Mouse (Mus musculus) kidney, adult 2 months (tissue): ENCODE data around the gene Bpifc. TPM values are rescaled to one million over a fixed set of nuclear protein-coding genes. Genes with fewer than 3 reads are reported as not detected.

ENCODE experiments used
- DNase-seq: peaks from one replicate; pipeline ENCODE4 v3.0.0; 2021
- H3K27ac ChIP-seq: fragments of 200-500 bp; 2 replicates; pipeline ENCODE4 v1.5.1; 2012; ENCODE audit warnings: low read depth, low read length, control low read depth, inconsistent platforms; ENCODE audit not compliant: insufficient read depth
- H3K27me3 ChIP-seq: fragments of 200-500 bp; replicated peaks from 2 replicates; pipeline ENCODE4 v1.6.1; 2012; ENCODE audit warnings: mild to moderate bottlenecking, moderate library complexity, low read length, inconsistent platforms; ENCODE audit not compliant: control insufficient read depth, insufficient read depth
- H3K36me3 ChIP-seq: fragments of 200-500 bp; 2 replicates; pipeline ENCODE4 v1.6.1; 2012; ENCODE audit warnings: mild to moderate bottlenecking, moderate library complexity, low read length, inconsistent platforms; ENCODE audit not compliant: control insufficient read depth, insufficient read depth
- H3K4me1 ChIP-seq: fragments of 200-500 bp; 2 replicates; pipeline ENCODE4 v1.6.1; 2011; ENCODE audit warnings: low read length; ENCODE audit not compliant: control insufficient read depth, insufficient read depth
- H3K4me3 ChIP-seq: fragments of 200-500 bp; 2 replicates; pipeline ENCODE4 v1.5.1; 2011; ENCODE audit warnings: mild to moderate bottlenecking, low read depth, low read length, control low read depth; ENCODE audit not compliant: insufficient read depth
- CTCF ChIP-seq: fragments of 200-500 bp; conservative IDR thresholded peaks from 2 replicates; pipeline ENCODE4 v1.5.1; 2011; ENCODE audit warnings: low read depth, mild to moderate bottlenecking, control low read depth, low read length, moderate library complexity, mixed read lengths; ENCODE audit not compliant: insufficient read depth, insufficient read length
- POLR2A ChIP-seq: fragments of 200-500 bp; IDR thresholded peaks from one replicate; pipeline ENCODE4 v1.6.1; 2011; ENCODE audit warnings: low read depth, low read length, control low read depth
- WGBS: fragments of 180-500 bp; shearing (Covaris S2); methylation state at CpG from one replicate; pipeline ENCODE4 v1.1.7; 2018; 5-methylcytosine and 5-hydroxymethylcytosine counted together
- polyA plus RNA-seq: library from polyadenylated mRNA; depleted of rRNA; stranded (reverse); fragments of >200 nt; gene quantifications from 2 replicates; pipeline ENCODE4 v1.2.3, GENCODE M21; 2012

The Bpifc gene
- polyA plus RNA-seq, 1 experiment: 0.11 TPM

DNA sequence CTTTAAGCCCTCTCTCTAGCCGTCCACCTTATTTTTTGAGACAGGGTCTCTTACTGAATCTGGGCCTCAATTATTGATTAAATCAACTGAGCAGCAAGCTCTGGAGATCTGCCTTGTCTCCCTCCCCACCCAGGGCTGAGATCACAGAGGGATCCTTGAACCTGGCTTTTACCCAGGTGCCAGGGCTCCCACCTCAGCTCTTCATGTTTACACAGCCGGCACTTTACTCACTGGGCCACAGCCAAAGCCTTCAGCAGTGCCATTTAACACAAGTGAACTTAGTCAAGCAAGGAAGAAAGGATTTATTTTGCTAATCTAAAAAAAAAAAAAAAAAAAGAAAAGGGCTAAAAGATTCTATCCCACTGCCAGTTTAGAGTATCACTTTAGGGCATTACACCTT lies 57.3 kb downstream of the Bpifc start:
- Histone ChIP-seq H3K36me3 (no peaks in the 10 kb centered on the region), H3K4me3 (no peak overlapping the region), H3K4me1 (peaks cover 14% of the 10 kb centered on the region), H3K27me3 (no peaks in the 10 kb centered on the region), H3K27ac (no peak overlapping the region)
- TF ChIP-seq POLR2A: no peak
- no peak for TF ChIP-seq CTCF
- peak; percentile 61 for DNase-seq
- 50% methylated on average over 2 of the region's 2 CpGs for WGBS

- peaks cover 3% of the 10 kb centered on the region for H3K36me3 ChIP-seq
- no peak for TF ChIP-seq CTCF
- TF ChIP-seq POLR2A: no peak
- H3K27me3 ChIP-seq: no peaks in the 10 kb centered on the region
- no peak overlapping the region for H3K27ac ChIP-seq
- DNase-seq: peak; percentile 67
- H3K4me1 ChIP-seq: peaks cover 14% of the 10 kb centered on the region
- H3K4me3 ChIP-seq: no peak overlapping the region
- 14% methylated on average over 3 of the region's 3 CpGs for WGBS
Observed at GRCm38 (mm10) chr10:85953401-85953800, 58.3 kb downstream of the Bpifc start.

DNA sequence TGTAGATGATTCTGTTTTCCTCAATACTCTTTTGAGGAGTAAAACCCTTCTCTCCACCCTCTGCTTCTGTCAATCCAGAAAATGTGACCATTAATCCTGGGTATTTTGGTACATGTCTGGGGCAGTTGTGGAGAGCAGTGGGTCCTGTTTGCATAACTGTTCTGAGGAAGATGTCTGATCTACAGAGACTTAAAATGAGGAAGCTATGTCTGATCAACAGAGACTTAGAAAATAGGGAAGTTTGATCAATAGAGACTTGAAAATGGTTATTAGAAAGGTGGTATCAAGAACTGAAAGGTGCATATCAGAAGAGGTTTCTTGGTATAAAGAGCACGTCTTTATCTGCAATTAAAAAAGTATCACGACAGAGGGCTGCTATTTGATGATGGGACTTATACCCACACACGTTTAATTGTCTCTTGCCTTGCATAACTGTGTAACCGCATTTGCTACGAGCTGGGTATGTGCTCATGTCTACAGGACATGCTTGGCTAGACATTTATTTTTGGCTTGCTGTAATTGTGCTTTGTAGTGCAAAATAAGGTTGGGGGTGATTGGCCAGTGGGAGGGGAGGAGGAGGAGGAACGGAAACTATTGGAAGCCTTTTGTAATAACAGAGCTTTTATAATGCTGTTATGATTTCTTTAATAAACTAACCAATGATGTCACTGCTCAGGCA lies 59.8 kb downstream of the Bpifc start:
- TF ChIP-seq POLR2A (no peak), CTCF (no peak)

DNA sequence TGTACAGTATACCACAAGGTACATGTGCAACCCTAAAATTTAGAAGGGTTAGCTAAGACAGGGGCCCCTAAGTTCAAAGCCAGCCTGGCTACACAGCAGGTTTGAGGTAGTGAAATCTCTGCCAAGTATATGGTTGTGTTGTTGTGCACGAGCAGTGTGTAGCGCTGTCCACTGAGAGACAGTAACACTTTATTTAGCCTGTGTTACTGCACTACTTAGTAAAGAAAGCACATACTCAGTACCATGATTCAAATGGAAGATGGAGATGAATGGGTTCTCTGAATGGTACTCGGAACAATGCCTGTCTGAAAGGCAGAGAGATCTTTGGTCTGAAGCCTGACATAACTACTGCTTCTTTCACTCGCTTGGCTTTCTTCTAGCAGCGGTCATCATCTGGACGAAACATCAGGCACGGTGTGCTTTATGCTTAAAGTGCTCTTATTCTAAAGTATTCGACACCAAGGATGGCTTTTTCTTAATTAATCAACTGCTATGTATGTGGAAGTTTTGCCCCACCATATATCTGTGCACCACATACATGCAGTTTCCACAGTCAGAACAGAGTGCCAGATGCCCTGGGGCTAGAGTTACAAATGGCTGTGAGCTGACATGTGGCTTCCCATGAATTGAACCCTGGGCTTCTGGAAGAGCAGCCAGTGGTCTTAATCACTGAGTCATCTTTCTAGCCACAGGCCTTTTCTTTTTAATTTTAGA lies 63.1 kb downstream of the Bpifc start:
- peaks cover 8% of the 10 kb centered on the region; the same call in 1 of the 2 replicates for H3K4me1 ChIP-seq
- 97% methylated on average over 8 of the region's 8 CpGs for WGBS
- no peak for DNase-seq
- H3K36me3 ChIP-seq: peaks cover 3% of the 10 kb centered on the region
- TF ChIP-seq POLR2A: no peak
- TF ChIP-seq CTCF: no peak
- no peak overlapping the region for H3K4me3 ChIP-seq
- no peaks in the 10 kb centered on the region for H3K27me3 ChIP-seq
- no peak overlapping the region for H3K27ac ChIP-seq

More for the DNA sequence above, 59.8 kb downstream of the Bpifc start:
- 50% methylated on average over 6 of the region's 6 CpGs for WGBS
- Histone ChIP-seq H3K4me3 (no peak overlapping the region), H3K27ac (no peak overlapping the region), H3K27me3 (no peaks in the 10 kb centered on the region), H3K36me3 (peaks cover 3% of the 10 kb centered on the region), H3K4me1 (peaks cover 14% of the 10 kb centered on the region)
- DNase-seq: no peak

DNA sequence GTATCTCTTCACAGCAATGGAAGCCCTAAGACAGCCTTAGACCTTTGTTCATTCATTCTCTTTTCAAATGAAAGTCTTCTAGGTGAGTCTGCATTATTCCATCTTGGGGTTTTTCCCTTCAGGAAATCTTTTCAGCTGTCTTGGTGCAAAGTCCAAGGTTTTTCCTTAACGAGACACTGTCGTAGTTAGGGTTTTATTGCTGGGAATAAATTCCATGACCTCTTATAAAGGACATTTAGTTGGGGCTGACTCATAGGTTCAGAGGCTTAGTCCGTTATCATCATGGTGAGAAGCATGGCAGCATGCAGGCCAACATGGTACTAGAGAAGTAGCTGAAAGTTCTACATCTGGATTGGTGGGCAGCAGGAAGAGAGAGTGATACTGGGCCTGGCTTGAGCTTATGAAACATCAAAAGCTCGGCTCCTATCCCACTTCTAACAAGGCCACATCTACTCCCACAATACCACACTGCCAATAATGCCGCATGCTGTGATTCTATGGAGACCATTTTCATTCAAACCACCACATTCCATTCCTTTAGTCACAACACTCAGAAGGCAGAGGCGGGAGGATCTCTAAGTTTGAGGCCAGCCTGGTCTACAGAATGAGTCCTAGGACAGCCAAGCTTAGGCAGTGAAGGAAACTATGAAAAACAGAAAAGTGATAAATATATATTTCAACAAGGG lies 75.3 kb downstream of the Bpifc start:
- DNase-seq: no peak
- TF ChIP-seq CTCF (no peak), POLR2A (no peak)
- Histone ChIP-seq H3K36me3 (peaks cover 7% of the 10 kb centered on the region), H3K27me3 (no peaks in the 10 kb centered on the region), H3K4me1 (no peaks in the 10 kb centered on the region), H3K4me3 (no peak overlapping the region), H3K27ac (no peak overlapping the region)
- 77% methylated on average over 6 of the region's 6 CpGs for WGBS

GRCm38 (mm10) chr10:85929962-85930361 lies 81.7 kb downstream of the Bpifc start:
- no peak for DNase-seq
- 96% methylated on average over 11 of the region's 11 CpGs for WGBS
- H3K27me3 ChIP-seq: no peaks in the 10 kb centered on the region
- peaks cover 4% of the 10 kb centered on the region; the same call in 1 of the 2 replicates for H3K4me1 ChIP-seq
- no peak overlapping the region for H3K4me3 ChIP-seq
- no peak for TF ChIP-seq POLR2A
- TF ChIP-seq CTCF: no peak
- no peak overlapping the region for H3K27ac ChIP-seq
- H3K36me3 ChIP-seq: no peaks in the 10 kb centered on the region

DNA sequence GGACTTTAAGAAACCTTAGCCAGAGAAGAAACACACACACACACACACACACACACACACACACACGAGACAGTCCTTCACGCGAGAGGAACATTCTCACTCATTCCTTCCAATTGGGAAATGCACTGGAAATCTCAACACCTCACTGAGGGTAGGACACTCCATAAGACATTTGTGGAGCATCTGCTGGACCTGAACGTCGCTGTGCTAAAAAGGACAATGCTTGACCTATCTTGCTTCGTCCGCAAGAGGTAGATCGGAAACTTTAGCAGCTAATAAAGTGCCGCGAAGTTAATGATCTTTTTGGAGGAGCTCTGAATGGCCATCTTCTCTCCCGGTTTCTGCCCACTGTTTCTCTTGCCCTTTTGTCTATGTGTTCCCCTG lies 82.5 kb downstream of the Bpifc start:
- no peak for DNase-seq
- Histone ChIP-seq H3K27me3 (no peaks in the 10 kb centered on the region), H3K4me1 (peaks cover 4% of the 10 kb centered on the region; the same call in 1 of the 2 replicates), H3K27ac (no peak overlapping the region), H3K36me3 (no peaks in the 10 kb centered on the region), H3K4me3 (no peak overlapping the region)
- TF ChIP-seq CTCF (no peak), POLR2A (no peak)
- WGBS: 35% methylated on average over 11 of the region's 11 CpGs
